In the genomic region with DNA sequence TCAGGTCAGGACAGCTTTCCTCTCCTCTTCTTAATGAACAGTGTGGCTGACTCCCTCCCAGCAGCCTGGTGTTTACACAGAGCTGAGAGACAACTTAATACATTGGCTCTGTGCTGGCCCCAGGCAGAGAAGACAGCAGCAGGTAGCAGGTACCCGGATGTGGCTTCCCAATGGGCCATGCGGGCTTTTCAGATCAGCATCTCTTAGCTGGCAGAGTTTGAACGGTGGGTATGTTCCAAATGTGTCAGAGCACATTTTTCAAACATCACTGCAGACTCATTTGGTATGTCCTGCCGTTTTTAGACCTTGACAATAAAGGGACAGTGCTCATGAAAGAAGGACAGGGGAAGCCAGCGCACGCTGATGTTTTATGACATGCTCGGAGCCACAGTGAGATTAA, we compare ENCODE assay signal across 22 mouse cellular contexts.
A peak's percentile ranks its signal among the peaks of the same experiment; 100 is the strongest.
DNase-seq lines count a peak whose midpoint lies in the region; ATAC-seq lines count a peak whose summit lies in the region.
"Had no signal": no experiment of that assay in that cellular context is flagged by ENCODE, and none has a peak within 500 bp of the region (broad histone marks: within the 10 kb centered on the region; RNA-seq: fewer than 3 reads in every experiment).

No protein-coding gene starts in this region.

- H3K9ac ChIP-seq in midbrain, embryonic 11.5 days (ENCODE audit: low read length), result no peak overlapping the region
- H3K9ac ChIP-seq: embryonic facial prominence, embryonic 12.5 days; heart, embryonic 15.5 days; limb, embryonic 13.5 days; liver, embryonic 13.5 days; lung, embryonic 14.5 days; midbrain, embryonic 12.5 days had no signal

- no peak overlapping the region for H3K4me3 ChIP-seq in midbrain, embryonic 11.5 days (ENCODE audit: low read depth, low read length)
- H3K4me3 ChIP-seq in midbrain, embryonic 10.5 days, result no peak overlapping the region
- H3K4me3 ChIP-seq: embryonic facial prominence, embryonic 12.5 days; erythroblast, embryonic 14.5 days; heart, embryonic 15.5 days; limb, embryonic 13.5 days; liver, embryonic 13.5 days; midbrain, embryonic 12.5 days had no signal

- H3K27ac ChIP-seq in midbrain, embryonic 11.5 days (ENCODE audit: low read depth, low read length), result no peak overlapping the region
- no peak overlapping the region for H3K27ac ChIP-seq in midbrain, embryonic 10.5 days (replicated peaks)
- H3K27ac ChIP-seq: embryonic facial prominence, embryonic 12.5 days; heart, embryonic 15.5 days; limb, embryonic 13.5 days; liver, embryonic 13.5 days; midbrain, embryonic 12.5 days had no signal

- H3K4me1 ChIP-seq in midbrain, embryonic 11.5 days (ENCODE audit: control insufficient read depth, insufficient read depth, low read length), result no peaks in the 10 kb centered on the region
- H3K4me1 ChIP-seq in midbrain, embryonic 10.5 days, result no peaks in the 10 kb centered on the region
- H3K4me1 ChIP-seq: embryonic facial prominence, embryonic 12.5 days; heart, embryonic 15.5 days; limb, embryonic 13.5 days; midbrain, embryonic 12.5 days had no signal

- H3K9me3 ChIP-seq in midbrain, embryonic 11.5 days (ENCODE audit: control insufficient read depth, low read length), result no peaks in the 10 kb centered on the region
- no peaks in the 10 kb centered on the region for H3K9me3 ChIP-seq in midbrain, embryonic 10.5 days (replicated peaks)
- H3K9me3 ChIP-seq: embryonic facial prominence, embryonic 12.5 days; heart, embryonic 15.5 days; limb, embryonic 13.5 days; liver, embryonic 13.5 days; midbrain, embryonic 12.5 days had no signal

- DNase-seq in midbrain, embryonic 11.5 days (ENCODE audit: low spot score, missing footprints), result peak; percentile 8
- no peak for DNase-seq in midbrain, embryonic 10.5 days (ENCODE audit: low spot score)
- peak; percentile 56 for DNase-seq in cerebellum, adult 11 months
- peak; percentile 81 for DNase-seq in cerebellum, adult 9-11 months
- DNase-seq in retina, embryonic 14.5 days (ENCODE audit: low spot score), result peak; percentile 68
- no peak for DNase-seq in right cerebral cortex, postnatal 36 days (ENCODE audit: low spot score in 2 of 2)
- DNase-seq: adrenal gland, postnatal 14 days; gastrocnemius, postnatal 25 days; kidney, adult 9 months; kidney, postnatal 25 days; layer of hippocampus, adult 9-11 months; liver, embryonic 13.5 days; lung, embryonic 14.5 days; lung, postnatal 36 days; thymus, postnatal 25 days had no signal

- WGBS in midbrain, embryonic 11.5 days, result 88% methylated on average over 7 of the region's 7 CpGs
- 86% methylated on average over 7 of the region's 7 CpGs for WGBS in midbrain, embryonic 10.5 days

- no peak for ATAC-seq in midbrain, embryonic 11.5 days (ENCODE audit: low FRiP score)
- ATAC-seq in inflammation-experienced regulatory T-cells, adult 6 months, result no peak
- ATAC-seq: forebrain, embryonic 14.5 days had no signal

- H3K4me2 ChIP-seq in midbrain, embryonic 11.5 days, result no peak overlapping the region
- H3K4me2 ChIP-seq: embryonic facial prominence, embryonic 12.5 days; heart, embryonic 15.5 days; limb, embryonic 13.5 days; liver, embryonic 13.5 days; lung, embryonic 14.5 days; midbrain, embryonic 12.5 days had no signal

- no peaks in the 10 kb centered on the region for H3K36me3 ChIP-seq in midbrain, embryonic 11.5 days (ENCODE audit: control insufficient read depth, insufficient read depth, low read length)
- H3K36me3 ChIP-seq in midbrain, embryonic 10.5 days, result no peaks in the 10 kb centered on the region
- H3K36me3 ChIP-seq: embryonic facial prominence, embryonic 12.5 days; heart, embryonic 15.5 days; limb, embryonic 13.5 days; liver, embryonic 13.5 days; midbrain, embryonic 12.5 days had no signal

- H3K27me3 ChIP-seq in midbrain, embryonic 11.5 days (ENCODE audit: control insufficient read depth, insufficient read depth, low read length), result no peaks in the 10 kb centered on the region
- no peaks in the 10 kb centered on the region for H3K27me3 ChIP-seq in midbrain, embryonic 10.5 days (ENCODE audit: low read depth, poor library complexity, severe bottlenecking)
- H3K27me3 ChIP-seq: embryonic facial prominence, embryonic 12.5 days; heart, embryonic 15.5 days; limb, embryonic 13.5 days; midbrain, embryonic 12.5 days had no signal

Comparison
In these comparisons a context has a peak if more than half of its experiments do, and no peak if none do; other contexts are left out.
1. DNase-seq: peak in midbrain, embryonic 11.5 days (single experiment), cerebellum, adult 11 months (single experiment), cerebellum, adult 9-11 months (single experiment) and retina, embryonic 14.5 days (single experiment); none in midbrain, embryonic 10.5 days (single experiment) and right cerebral cortex, postnatal 36 days (0 of 2).